Mouse (Mus musculus) small intestine, adult 2 months (tissue): ENCODE data around the gene Mapk8ip1.

ENCODE experiments used
- CTCF ChIP-seq: fragments of 200-500 bp; IDR thresholded peaks from 2 replicates; pipeline ENCODE4 v1.5.1; 2012; ENCODE audit warnings: low read depth, mild to moderate bottlenecking, control low read depth, inconsistent platforms, low read length, moderate library complexity, mixed read lengths; ENCODE audit not compliant: insufficient replicate concordance, insufficient read length; ENCODE audit errors: extremely low read depth
- POLR2A ChIP-seq: fragments of 200-500 bp; IDR thresholded peaks from 2 replicates; pipeline ENCODE4 v1.6.1; 2012; ENCODE audit warnings: low read depth, mild to moderate bottlenecking, control low read depth, inconsistent platforms, low read length, moderate library complexity

GRCm38 (mm10) chr2:92365568-92365967 is 35.5 kb downstream of the Mapk8ip1 start:
- TF ChIP-seq CTCF, result no peak
- TF ChIP-seq POLR2A, result no peak
